Mouse (Mus musculus): ENCODE data around the gene Slc1a1. TPM values are rescaled to one million over a fixed set of nuclear protein-coding genes. Genes with fewer than 3 reads are reported as not detected.

The Slc1a1 gene
- total RNA-seq, 2 experiments from 2014 or later, result not detected

Other genes with a start within 250 kb of the Slc1a1 start
- gene Glis3, start 155.0 kb upstream of the Slc1a1 start, total RNA-seq (2015; ENCODE audit: low replicate concordance), result 2.2 and 6.3 TPM in 2 replicates
- gene Glis3, start 155.0 kb upstream of the Slc1a1 start, total RNA-seq (2017; ENCODE audit: low replicate concordance), result 1.0 TPM in 1 of 2 replicates, not detected in the other
- 0.42 and 3.2 TPM in 2 replicates for gene Plpp6, start 128.9 kb downstream of the Slc1a1 start, total RNA-seq (2015; ENCODE audit: low replicate concordance)
- 1.5 TPM in 1 of 2 replicates, not detected in the other for gene Plpp6, start 128.9 kb downstream of the Slc1a1 start, total RNA-seq (2017; ENCODE audit: low replicate concordance)
- gene 4430402I18Rik, start 132.8 kb downstream of the Slc1a1 start, total RNA-seq (2015; ENCODE audit: low replicate concordance), result not detected in 2 replicates
- not detected in 2 replicates for gene 4430402I18Rik, start 132.8 kb downstream of the Slc1a1 start, total RNA-seq (2017; ENCODE audit: low replicate concordance)
- gene Cdc37l1, start 155.3 kb downstream of the Slc1a1 start, total RNA-seq (2015; ENCODE audit: low replicate concordance), result 43.2 and 45.4 TPM in 2 replicates
- gene Cdc37l1, start 155.3 kb downstream of the Slc1a1 start, total RNA-seq (2017; ENCODE audit: low replicate concordance), result 41.8 and 53.5 TPM in 2 replicates
- gene Ak3, start 212.9 kb downstream of the Slc1a1 start, total RNA-seq (2015; ENCODE audit: low replicate concordance), result 13.0 and 19.5 TPM in 2 replicates
- 10.4 and 10.8 TPM in 2 replicates for gene Ak3, start 212.9 kb downstream of the Slc1a1 start, total RNA-seq (2017; ENCODE audit: low replicate concordance)

Data from erythroid progenitor cell, adult 5-6 weeks (primary cell).